Mouse (Mus musculus): ENCODE data around the gene Lcn8. TPM values are rescaled to one million over a fixed set of nuclear protein-coding genes. Genes with fewer than 3 reads are reported as not detected.
"Not testable (repeated sequence)": the region's sequence is repeated elsewhere in the genome, so short reads cannot be mapped to it uniquely, and the experiment has no call there.

Lcn8 gene
- polyA plus RNA-seq, 1 experiment from 2014 or later = not detected

DNA sequence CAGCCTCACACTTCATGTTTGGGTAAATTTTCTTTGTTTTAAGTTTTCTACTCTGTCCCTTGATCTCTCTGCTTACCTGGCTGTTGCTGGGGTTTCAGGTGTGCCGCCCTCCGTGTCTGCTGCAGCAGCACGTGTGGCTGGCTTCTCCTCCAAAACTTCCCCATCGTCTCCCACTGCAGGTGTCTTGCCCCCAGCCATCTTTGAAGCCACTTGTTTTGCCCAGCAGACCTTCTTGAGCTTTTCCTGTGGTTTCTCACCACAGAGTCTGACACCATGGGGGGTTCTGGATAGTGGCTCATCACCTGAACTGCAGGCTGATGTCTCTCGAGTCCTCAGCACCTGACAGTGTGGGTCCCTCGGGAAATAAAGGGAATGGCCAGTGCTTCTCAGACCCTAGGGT, 26.6 kb downstream of the Lcn8 start:
- Histone ChIP-seq H3K4me2 (replicated peaks) (no peak overlapping the region), H3K9ac (replicated peaks) (no peak overlapping the region), H3K4me3 (no peak overlapping the region), H3K27ac (replicated peaks) (no peak overlapping the region), H3K36me3 (no peaks in the 10 kb centered on the region), H3K27me3 (no peaks in the 10 kb centered on the region), H3K4me1 (no peaks in the 10 kb centered on the region), H3K9me3 (no peaks in the 10 kb centered on the region)
- 88% methylated on average over 6 of the region's 6 CpGs for WGBS
- ATAC-seq (replicated peaks) = no peak

DNA sequence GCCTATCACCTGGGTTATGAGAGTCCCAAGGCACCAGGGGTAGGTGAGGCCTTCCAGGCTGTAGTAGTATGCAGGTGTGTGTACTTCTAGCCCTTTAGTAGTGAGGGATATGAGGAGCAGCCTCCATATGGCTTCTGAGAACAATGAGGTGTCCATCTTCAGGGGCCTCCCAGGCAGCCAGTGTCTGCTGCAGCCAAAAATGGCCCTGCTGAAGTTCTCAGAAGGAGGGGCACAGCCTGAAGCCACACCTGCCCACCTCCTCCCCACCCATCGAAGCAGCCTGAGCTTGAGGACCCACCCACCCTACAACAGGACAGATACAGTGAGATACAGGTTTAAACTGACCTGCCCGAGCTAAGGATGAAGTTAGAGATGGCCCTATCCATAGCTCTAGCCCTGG, 29.5 kb downstream of the Lcn8 start, which contains the start of gene Lcn10:
Gene Lcn10 (plus strand): TSS at position 301 of the 400 bp plus-strand sequence.
- Histone ChIP-seq H3K4me1 (no peaks in the 10 kb centered on the region), H3K4me3 (no peak within 1 kb of the TSS), H3K9ac (replicated peaks) (no peak within 1 kb of the TSS), H3K27me3 (no peaks in the 10 kb centered on the region), H3K4me2 (replicated peaks) (no peak within 1 kb of the TSS), H3K27ac (replicated peaks) (no peak within 1 kb of the TSS), H3K9me3 (no peaks in the 10 kb centered on the region), H3K36me3 (no peaks in the 10 kb centered on the region)
- no peak for ATAC-seq (replicated peaks)
- WGBS = 66% methylated on average over 2 of the region's 2 CpGs

DNA sequence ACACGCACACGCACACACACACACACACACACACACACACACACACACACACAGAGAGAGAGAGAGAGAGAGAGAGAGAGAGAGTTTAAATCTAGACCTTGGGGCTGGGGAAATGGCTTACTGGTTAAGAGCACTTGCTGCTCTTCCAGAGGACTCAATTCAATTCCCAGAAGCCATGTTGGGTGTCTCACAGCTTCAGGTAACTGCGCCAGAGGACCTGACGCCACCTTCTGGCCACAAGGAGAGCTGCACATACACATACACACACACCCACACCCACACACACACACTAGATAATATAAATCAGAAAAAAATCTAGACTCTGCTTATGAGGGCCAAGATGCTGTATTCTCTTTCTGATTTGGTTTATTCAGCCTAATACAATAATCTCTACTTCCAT, 34.0 kb downstream of the Lcn8 start:
- 71% methylated on average over 4 of the region's 4 CpGs for WGBS

DNA sequence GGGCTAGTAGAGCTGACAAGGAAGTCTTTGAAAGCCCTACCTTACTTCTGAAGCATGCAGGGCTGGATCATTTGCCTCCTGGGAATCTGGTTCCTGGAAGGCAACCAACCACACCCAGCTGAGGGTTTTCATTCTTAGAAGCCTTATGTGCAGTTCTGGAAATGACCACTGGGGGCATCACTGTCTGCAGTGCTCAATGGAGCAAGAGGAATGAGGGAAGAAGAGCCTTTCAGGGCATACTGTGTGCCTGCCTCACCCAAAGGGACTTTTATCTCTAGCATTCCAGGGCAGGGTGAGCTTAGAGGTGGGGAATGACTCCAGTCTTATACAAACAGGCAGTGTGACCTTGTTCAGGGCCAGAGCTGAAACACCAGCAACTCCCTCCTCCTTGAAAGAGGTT, 41.7 kb downstream of the Lcn8 start:
- Histone ChIP-seq H3K36me3 (no peaks in the 10 kb centered on the region), H3K4me1 (no peaks in the 10 kb centered on the region), H3K4me2 (replicated peaks) (no peak overlapping the region), H3K27ac (replicated peaks) (no peak overlapping the region), H3K9me3 (no peaks in the 10 kb centered on the region), H3K9ac (replicated peaks) (no peak overlapping the region), H3K27me3 (no peaks in the 10 kb centered on the region), H3K4me3 (no peak overlapping the region)
- ATAC-seq (replicated peaks) = no peak

More for the DNA sequence above, 34.0 kb downstream of the Lcn8 start:
- H3K27me3 ChIP-seq = no peaks in the 10 kb centered on the region
- H3K27ac ChIP-seq (replicated peaks) = no peak overlapping the region
- no peak overlapping the region for H3K4me3 ChIP-seq
- H3K36me3 ChIP-seq = no peaks in the 10 kb centered on the region
- no peak overlapping the region for H3K9ac ChIP-seq (replicated peaks)
- no peaks in the 10 kb centered on the region for H3K9me3 ChIP-seq
- H3K4me1 ChIP-seq = no peaks in the 10 kb centered on the region
- H3K4me2 ChIP-seq (replicated peaks) = no peak overlapping the region
- ATAC-seq (replicated peaks) = no peak

DNA sequence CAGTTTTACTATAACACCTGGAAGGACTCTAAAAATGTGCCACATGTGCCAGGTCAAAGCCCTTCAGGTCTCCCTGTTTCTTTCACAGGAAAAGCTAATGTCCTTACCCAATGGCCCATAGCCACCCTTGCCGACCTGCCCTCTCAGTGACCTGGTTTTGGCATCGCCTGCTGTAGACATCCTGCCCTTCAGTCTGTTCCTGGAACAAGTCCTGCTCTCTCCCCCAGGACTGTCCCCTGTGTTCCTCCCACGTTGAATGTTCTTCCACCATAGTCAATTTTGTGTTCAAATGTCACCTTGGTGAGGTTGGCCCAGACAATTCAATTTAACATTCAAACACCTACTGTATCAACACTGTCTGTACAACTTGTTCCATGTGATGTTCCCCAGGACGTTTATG, 44.0 kb downstream of the Lcn8 start:
- 71% methylated on average over 4 of the region's 4 CpGs for WGBS
- ATAC-seq (replicated peaks) = no peak
- no peak overlapping the region for H3K27ac ChIP-seq (replicated peaks)
- H3K9ac ChIP-seq (replicated peaks) = no peak overlapping the region
- H3K36me3 ChIP-seq = no peaks in the 10 kb centered on the region
- H3K4me2 ChIP-seq (replicated peaks) = no peak overlapping the region
- no peaks in the 10 kb centered on the region for H3K27me3 ChIP-seq
- no peak overlapping the region for H3K4me3 ChIP-seq
- H3K9me3 ChIP-seq = no peaks in the 10 kb centered on the region
- H3K4me1 ChIP-seq = no peaks in the 10 kb centered on the region

GRCm38 (mm10) chr2:25698696-25699095, 45.8 kb downstream of the Lcn8 start:
- Histone ChIP-seq H3K4me1 (no peaks in the 10 kb centered on the region), H3K4me3 (no peak overlapping the region), H3K9ac (replicated peaks) (no peak overlapping the region), H3K27me3 (no peaks in the 10 kb centered on the region), H3K9me3 (no peaks in the 10 kb centered on the region), H3K36me3 (no peaks in the 10 kb centered on the region), H3K27ac (replicated peaks) (no peak overlapping the region), H3K4me2 (replicated peaks) (no peak overlapping the region)
- ATAC-seq (replicated peaks) = no peak
- WGBS = 94% methylated on average over 2 of the region's 2 CpGs

DNA sequence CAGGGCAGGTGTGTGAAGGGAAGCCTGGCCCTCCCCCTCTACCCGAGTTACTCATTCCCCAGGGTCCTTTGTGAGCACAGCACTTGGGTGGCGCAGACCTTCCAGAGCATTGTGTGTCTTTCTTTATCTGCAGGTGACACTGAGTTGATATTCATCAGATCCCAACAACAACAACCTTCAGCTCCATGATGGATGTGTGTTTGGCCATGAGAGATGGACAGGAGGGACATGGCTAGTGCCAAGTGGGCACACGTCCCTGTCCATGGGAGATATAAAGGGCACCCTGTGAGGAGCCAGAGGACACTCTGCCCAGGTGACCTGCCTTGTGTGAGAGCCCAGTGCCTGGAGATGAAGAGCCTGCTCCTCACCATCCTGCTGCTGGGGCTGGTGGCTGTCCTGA, 46.8 kb downstream of the Lcn8 start, which contains the start of gene Obp2a:
Gene Obp2a (plus strand): TSS at position 301 of the 400 bp plus-strand sequence.
- H3K9ac ChIP-seq (replicated peaks); H3K4me3 ChIP-seq; H3K27me3 ChIP-seq; H3K4me1 ChIP-seq; H3K36me3 ChIP-seq; ATAC-seq (replicated peaks); H3K9me3 ChIP-seq; H3K4me2 ChIP-seq (replicated peaks); H3K27ac ChIP-seq (replicated peaks): not testable (repeated sequence)
- WGBS = 91% methylated on average over 3 of the region's 3 CpGs

GRCm38 (mm10) chr2:25701001-25701400, 48.1 kb downstream of the Lcn8 start:
- no peak for ATAC-seq (replicated peaks)
- no peaks in the 10 kb centered on the region for H3K9me3 ChIP-seq
- H3K27me3 ChIP-seq = no peaks in the 10 kb centered on the region
- no peaks in the 10 kb centered on the region for H3K4me1 ChIP-seq
- H3K27ac ChIP-seq (replicated peaks) = no peak overlapping the region
- no peak overlapping the region for H3K4me2 ChIP-seq (replicated peaks)
- H3K4me3 ChIP-seq = no peak overlapping the region
- 77% methylated on average over 5 of the region's 5 CpGs for WGBS
- H3K9ac ChIP-seq (replicated peaks) = no peak overlapping the region
- no peaks in the 10 kb centered on the region for H3K36me3 ChIP-seq

DNA sequence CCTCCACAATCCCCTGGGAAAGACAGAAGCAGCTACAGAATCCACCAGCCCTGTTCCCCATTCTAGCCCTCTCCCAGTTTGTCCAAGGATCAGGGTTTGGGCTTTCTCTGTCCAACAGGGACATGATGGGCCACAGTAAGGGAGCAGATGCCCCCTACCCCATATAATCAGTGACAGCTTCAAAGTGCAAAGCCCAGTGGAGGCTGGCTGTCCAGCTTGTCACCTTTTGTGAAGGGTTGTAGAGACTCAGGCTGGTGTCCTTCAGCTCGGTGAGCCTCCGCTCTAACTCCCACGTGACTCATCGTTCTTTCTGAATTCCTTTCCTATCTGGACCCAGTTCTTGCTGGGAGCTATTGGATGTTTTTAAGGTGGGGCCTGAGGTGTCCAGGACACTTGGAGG, 50.8 kb downstream of the Lcn8 start:
- H3K9ac ChIP-seq (replicated peaks) = no peak overlapping the region
- H3K36me3 ChIP-seq = no peaks in the 10 kb centered on the region
- 88% methylated on average over 4 of the region's 4 CpGs for WGBS
- ATAC-seq (replicated peaks) = no peak
- H3K27me3 ChIP-seq = no peaks in the 10 kb centered on the region
- H3K4me3 ChIP-seq = no peak overlapping the region
- H3K27ac ChIP-seq (replicated peaks) = no peak overlapping the region
- H3K9me3 ChIP-seq = no peaks in the 10 kb centered on the region
- no peak overlapping the region for H3K4me2 ChIP-seq (replicated peaks)
- H3K4me1 ChIP-seq = peaks cover 14% of the 10 kb centered on the region

Other genes with a start within 250 kb of the Lcn8 start
- 0.20 TPM in 1 of 2 replicates, not detected in the other for gene Fut7, start 229.9 kb upstream of the Lcn8 start, polyA plus RNA-seq (2015; fragmentation: Nextera tagmentation; extraction: Ambion mirVana)
- 11.6 and 14.1 TPM in 2 replicates for gene Abca2, start 224.4 kb upstream of the Lcn8 start, polyA plus RNA-seq (2015; fragmentation: Nextera tagmentation; extraction: Ambion mirVana)
- 3.3 and 3.4 TPM in 2 replicates for gene Clic3, start 196.3 kb upstream of the Lcn8 start, polyA plus RNA-seq (2015; fragmentation: Nextera tagmentation; extraction: Ambion mirVana)
- 100 and 101 TPM in 2 replicates for gene Paxx, start 192.0 kb upstream of the Lcn8 start, polyA plus RNA-seq (2015; fragmentation: Nextera tagmentation; extraction: Ambion mirVana)
- gene Ptgds, start 183.1 kb upstream of the Lcn8 start, polyA plus RNA-seq (2015; fragmentation: Nextera tagmentation; extraction: Ambion mirVana) = 112 and 123 TPM in 2 replicates
- not detected in 2 replicates for gene Lcn12, start 159.2 kb upstream of the Lcn8 start, polyA plus RNA-seq (2015; fragmentation: Nextera tagmentation; extraction: Ambion mirVana)
- gene Fbxw5, start 152.4 kb upstream of the Lcn8 start, polyA plus RNA-seq (2015; fragmentation: Nextera tagmentation; extraction: Ambion mirVana) = 128 and 130 TPM in 2 replicates
- gene C8g, start 151.4 kb upstream of the Lcn8 start, polyA plus RNA-seq (2015; fragmentation: Nextera tagmentation; extraction: Ambion mirVana) = 3.4 and 4.7 TPM in 2 replicates
- gene Traf2, start 106.2 kb upstream of the Lcn8 start, polyA plus RNA-seq (2015; fragmentation: Nextera tagmentation; extraction: Ambion mirVana) = 28.2 and 28.6 TPM in 2 replicates
- 368 and 393 TPM in 2 replicates for gene Edf1, start 95.3 kb upstream of the Lcn8 start, polyA plus RNA-seq (2015; fragmentation: Nextera tagmentation; extraction: Ambion mirVana)
- 4.2 and 5.3 TPM in 2 replicates for gene Mamdc4, start 78.3 kb upstream of the Lcn8 start, polyA plus RNA-seq (2015; fragmentation: Nextera tagmentation; extraction: Ambion mirVana)
- 151 and 158 TPM in 2 replicates for gene Phpt1, start 77.9 kb upstream of the Lcn8 start, polyA plus RNA-seq (2015; fragmentation: Nextera tagmentation; extraction: Ambion mirVana)
- 5.5 and 5.9 TPM in 2 replicates for gene Ajm1, start 71.4 kb upstream of the Lcn8 start, polyA plus RNA-seq (2015; fragmentation: Nextera tagmentation; extraction: Ambion mirVana)
- gene Rabl6, start 44.6 kb upstream of the Lcn8 start, polyA plus RNA-seq (2015; fragmentation: Nextera tagmentation; extraction: Ambion mirVana) = 78.8 and 81.1 TPM in 2 replicates
- gene Ccdc183, start 35.4 kb upstream of the Lcn8 start, polyA plus RNA-seq (2015; fragmentation: Nextera tagmentation; extraction: Ambion mirVana) = 0.14 and 0.20 TPM in 2 replicates
- 23.8 and 25.0 TPM in 2 replicates for gene Tmem141, start 31.1 kb upstream of the Lcn8 start, polyA plus RNA-seq (2015; fragmentation: Nextera tagmentation; extraction: Ambion mirVana)
- 2.2 and 2.7 TPM in 2 replicates for gene Fcna, start 25.1 kb upstream of the Lcn8 start, polyA plus RNA-seq (2015; fragmentation: Nextera tagmentation; extraction: Ambion mirVana)
- not detected in 2 replicates for gene Lcn5, start 4.8 kb downstream of the Lcn8 start, polyA plus RNA-seq (2015; fragmentation: Nextera tagmentation; extraction: Ambion mirVana)
- not detected in 2 replicates for gene Lcn6, start 23.7 kb downstream of the Lcn8 start, polyA plus RNA-seq (2015; fragmentation: Nextera tagmentation; extraction: Ambion mirVana)
- gene Lcn10, start 29.6 kb downstream of the Lcn8 start, polyA plus RNA-seq (2015; fragmentation: Nextera tagmentation; extraction: Ambion mirVana) = not detected in 2 replicates
- gene Obp2a, start 46.9 kb downstream of the Lcn8 start, polyA plus RNA-seq (2015; fragmentation: Nextera tagmentation; extraction: Ambion mirVana) = not detected in 2 replicates
- 115 TPM in 2 replicates for gene Bmyc, start 53.6 kb downstream of the Lcn8 start, polyA plus RNA-seq (2015; fragmentation: Nextera tagmentation; extraction: Ambion mirVana)
- not detected in 2 replicates for gene Obp2b, start 83.9 kb downstream of the Lcn8 start, polyA plus RNA-seq (2015; fragmentation: Nextera tagmentation; extraction: Ambion mirVana)
- gene Lcn3, start 112.4 kb downstream of the Lcn8 start, polyA plus RNA-seq (2015; fragmentation: Nextera tagmentation; extraction: Ambion mirVana) = not detected in 2 replicates
- not detected in 2 replicates for gene Lcn11, start 123.9 kb downstream of the Lcn8 start, polyA plus RNA-seq (2015; fragmentation: Nextera tagmentation; extraction: Ambion mirVana)
- not detected in 2 replicates for gene Gm13539, start 129.1 kb downstream of the Lcn8 start, polyA plus RNA-seq (2015; fragmentation: Nextera tagmentation; extraction: Ambion mirVana)
- not detected in 2 replicates for gene Glt6d1, start 162.7 kb downstream of the Lcn8 start, polyA plus RNA-seq (2015; fragmentation: Nextera tagmentation; extraction: Ambion mirVana)
- not detected in 2 replicates for gene Lcn9, start 170.0 kb downstream of the Lcn8 start, polyA plus RNA-seq (2015; fragmentation: Nextera tagmentation; extraction: Ambion mirVana)
- gene Sohlh1, start 194.1 kb downstream of the Lcn8 start, polyA plus RNA-seq (2015; fragmentation: Nextera tagmentation; extraction: Ambion mirVana) = not detected in 2 replicates
- gene Kcnt1, start 210.6 kb downstream of the Lcn8 start, polyA plus RNA-seq (2015; fragmentation: Nextera tagmentation; extraction: Ambion mirVana) = 6.2 and 7.7 TPM in 2 replicates